Mouse (Mus musculus) limb, embryonic 14.5 days (tissue): ENCODE data around the gene Uso1. TPM values are rescaled to one million over a fixed set of nuclear protein-coding genes. Genes with fewer than 3 reads are reported as not detected.

ENCODE experiments used
- ATAC-seq: fragments of 200-750 bp; cut with Nextera tagmentation; 2 replicates; pipeline ENCODE4 v1.8.0; 2017; ENCODE audit warnings: low read depth, moderate number of reproducible peaks, moderate TSS enrichment; ENCODE audit not compliant: low FRiP score
- DNase-seq: peaks from one replicate; pipeline ENCODE4 v3.0.0-alpha.2; 2015; ENCODE audit warnings: low spot score
- H3K27ac ChIP-seq: fragments of 300-500 bp; sonication (generic); replicated peaks from 2 replicates; pipeline ENCODE4 v1.5.1; 2014; ENCODE audit warnings: low read depth, mild to moderate bottlenecking, low read length, moderate library complexity, mixed read lengths
- H3K27me3 ChIP-seq: fragments of 300-500 bp; sonication (generic); 2 replicates; pipeline ENCODE4 v1.6.1; 2014; ENCODE audit warnings: low read length, mixed read lengths; ENCODE audit not compliant: control insufficient read depth, insufficient read depth
- H3K36me3 ChIP-seq: fragments of 300-500 bp; sonication (generic); 2 replicates; pipeline ENCODE4 v1.6.1; 2014; ENCODE audit warnings: mild to moderate bottlenecking, low read length, moderate library complexity, mixed read lengths; ENCODE audit not compliant: control insufficient read depth, insufficient read depth
- H3K4me1 ChIP-seq: fragments of 300-500 bp; sonication (generic); 2 replicates; pipeline ENCODE4 v1.6.1; 2014; ENCODE audit warnings: antibody characterized with exemption, low read length, mixed read lengths; ENCODE audit not compliant: control insufficient read depth, insufficient read depth
- H3K4me2 ChIP-seq: fragments of 300-500 bp; sonication (generic); replicated peaks from 2 replicates; pipeline ENCODE4 v1.6.1; 2014; ENCODE audit warnings: low read depth, mild to moderate bottlenecking, low read length, moderate library complexity; ENCODE audit not compliant: severe bottlenecking
- H3K4me3 ChIP-seq: fragments of 300-500 bp; sonication (generic); replicated peaks from 2 replicates; pipeline ENCODE4 v1.5.1; 2014; ENCODE audit warnings: low read length
- H3K9ac ChIP-seq: fragments of 300-500 bp; sonication (generic); 2 replicates; pipeline ENCODE4 v1.6.1; 2014; ENCODE audit warnings: mild to moderate bottlenecking, low read depth, low read length, moderate library complexity; ENCODE audit not compliant: severe bottlenecking
- H3K9me3 ChIP-seq: fragments of 300-500 bp; sonication (generic); 2 replicates; pipeline ENCODE4 v1.6.1; 2016; ENCODE audit warnings: low read length; ENCODE audit not compliant: control insufficient read depth
- POLR2A ChIP-seq: fragments of 200-500 bp; IDR thresholded peaks from 2 replicates; pipeline ENCODE4 v1.8.0; 2012; ENCODE audit warnings: inconsistent platforms, mild to moderate bottlenecking, moderate library complexity, borderline replicate concordance; ENCODE audit not compliant: insufficient read depth, insufficient read length; ENCODE audit errors: extremely low read depth
- WGBS: fragments of 180-500 bp; shearing (Covaris S2); extraction: QIAGEN DNeasy Blood & Tissue Kit; methylation state at CpG from one replicate; pipeline ENCODE4 v1.1.7; 2014; 5-methylcytosine and 5-hydroxymethylcytosine counted together
- polyA plus RNA-seq, 2 experiments: library from polyadenylated mRNA; depleted of rRNA in 1 of 2; stranded (reverse) in 1 of 2; unstranded in 1 of 2; fragments of >200 nt; fragmentation: Nextera tagmentation in 1 of 2; extraction: Ambion mirVana in 1 of 2; gene quantifications; 2 replicates each; pipeline versions ENCODE4 v1.2.1 to v1.2.3; 2012 to 2014

The Uso1 gene
- polyA plus RNA-seq, 2 experiments = 43.0 to 54.6 TPM

- H3K27ac ChIP-seq = no peak overlapping the region
- 81% methylated on average over 3 of the region's 3 CpGs for WGBS
- H3K4me1 ChIP-seq = no peaks in the 10 kb centered on the region
- ATAC-seq (no peak), DNase-seq (no peak)
- TF ChIP-seq POLR2A = no peak
- H3K9me3 ChIP-seq = no peaks in the 10 kb centered on the region
- H3K36me3 ChIP-seq = peaks cover 12% of the 10 kb centered on the region; the same call in 1 of the 2 replicates
- no peak overlapping the region for H3K4me2 ChIP-seq
- no peak overlapping the region for H3K9ac ChIP-seq
- no peaks in the 10 kb centered on the region for H3K27me3 ChIP-seq
- H3K4me3 ChIP-seq = no peak overlapping the region
These were observed 10.5 kb downstream of the Uso1 start for GRCm38 (mm10) chr5:92148248-92148647.

GRCm38 (mm10) chr5:92149330-92149982, 11.7 kb downstream of the Uso1 start:
- Histone ChIP-seq H3K9ac (no peak overlapping the region), H3K4me1 (no peaks in the 10 kb centered on the region), H3K27ac (no peak overlapping the region), H3K27me3 (no peaks in the 10 kb centered on the region), H3K4me2 (no peak overlapping the region), H3K36me3 (peaks cover 21% of the 10 kb centered on the region), H3K4me3 (no peak overlapping the region), H3K9me3 (no peaks in the 10 kb centered on the region)
- ATAC-seq (no peak), DNase-seq (no peak)
- WGBS = 91% methylated on average over 5 of the region's 5 CpGs
- no peak for TF ChIP-seq POLR2A

- Histone ChIP-seq H3K9ac (no peak overlapping the region), H3K9me3 (no peaks in the 10 kb centered on the region), H3K27me3 (no peaks in the 10 kb centered on the region), H3K36me3 (peaks cover 36% of the 10 kb centered on the region), H3K4me3 (no peak overlapping the region), H3K4me1 (no peaks in the 10 kb centered on the region), H3K4me2 (no peak overlapping the region), H3K27ac (no peak overlapping the region)
- ATAC-seq (no peak), DNase-seq (no peak)
- no peak for TF ChIP-seq POLR2A
- WGBS = 80% methylated on average over 3 of the region's 3 CpGs
These were observed 17.1 kb downstream of the Uso1 start for GRCm38 (mm10) chr5:92154861-92155260.

GRCm38 (mm10) chr5:92165976-92166375, 28.2 kb downstream of the Uso1 start:
- no peaks in the 10 kb centered on the region for H3K4me1 ChIP-seq
- H3K36me3 ChIP-seq = peaks cover 49% of the 10 kb centered on the region
- no peak for TF ChIP-seq POLR2A
- no peak overlapping the region for H3K4me3 ChIP-seq
- no peaks in the 10 kb centered on the region for H3K9me3 ChIP-seq
- no peak overlapping the region for H3K27ac ChIP-seq
- no peak for DNase-seq
- no peak overlapping the region for H3K4me2 ChIP-seq
- WGBS = 82% methylated on average over 6 of the region's 6 CpGs
- H3K27me3 ChIP-seq = no peaks in the 10 kb centered on the region
- H3K9ac ChIP-seq = no peak overlapping the region
- no peak for ATAC-seq

DNA sequence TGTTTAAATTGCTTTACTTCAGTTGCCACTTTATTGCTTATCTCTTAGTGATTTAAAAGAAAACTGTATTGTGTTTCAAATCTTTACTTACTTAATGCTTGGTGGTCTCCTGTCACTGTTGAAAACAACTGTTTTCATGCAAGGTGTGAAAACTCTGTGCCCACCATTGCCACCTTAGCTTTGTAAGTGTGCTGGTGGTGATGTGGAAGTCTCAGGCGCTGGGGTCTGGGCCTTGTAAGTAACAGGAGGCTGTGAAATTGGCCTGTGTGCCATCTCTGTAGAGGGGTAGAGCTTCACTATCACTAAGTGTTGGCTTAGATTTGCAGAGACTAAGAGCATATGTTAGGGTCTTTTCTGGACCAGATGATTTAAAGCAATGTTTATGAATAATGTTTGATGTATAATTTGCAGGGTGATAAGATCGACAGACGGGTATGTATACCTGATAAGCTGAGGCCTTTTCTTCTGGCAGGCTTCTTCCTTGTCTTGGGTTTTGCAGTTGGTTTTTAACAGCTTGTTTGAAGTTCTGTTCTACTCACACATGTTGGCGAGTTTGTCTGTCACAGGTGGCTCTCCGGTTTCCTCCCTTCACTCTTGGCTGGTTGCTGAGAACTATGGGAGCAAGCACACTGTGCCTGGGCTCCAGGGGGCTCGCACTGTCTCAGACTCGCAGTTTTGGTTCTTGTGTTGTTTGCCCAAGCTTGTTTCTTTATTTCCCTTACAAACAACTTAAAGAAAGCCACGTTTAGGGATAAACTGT, 45.5 kb downstream of the Uso1 start:
- ATAC-seq = no peak
- Histone ChIP-seq H3K27me3 (no peaks in the 10 kb centered on the region), H3K9me3 (no peaks in the 10 kb centered on the region), H3K9ac (no peak overlapping the region), H3K4me1 (no peaks in the 10 kb centered on the region), H3K27ac (no peak overlapping the region), H3K4me2 (no peak overlapping the region), H3K4me3 (no peak overlapping the region), H3K36me3 (peaks cover 75% of the 10 kb centered on the region)
- no peak for TF ChIP-seq POLR2A
- no peak for DNase-seq
- 87% methylated on average over 8 of the region's 8 CpGs for WGBS
